Mouse (Mus musculus): ENCODE results near the gene Klf13.
A peak's percentile ranks its signal among the peaks of the same experiment; 100 is the strongest.

Klf13 gene

GRCm38 (mm10) chr7:63938914-63939396 lies at the start of gene Klf13:
Klf13 (minus strand) TSS chr7:63938915.
- DNase-seq: peak; percentile 98 to 99

- no peak for DNase-seq
Observed at GRCm38 (mm10) chr7:63988391-63988790, 49.7 kb upstream of the Klf13 start.

- DNase-seq: peak; percentile 78 to 84
Observed at GRCm38 (mm10) chr7:63986407-63987182, 47.9 kb upstream of the Klf13 start.

- DNase-seq: no peak
Observed at GRCm38 (mm10) chr7:63985696-63986406, 47.1 kb upstream of the Klf13 start.

GRCm38 (mm10) chr7:63985266-63985665 lies 46.6 kb upstream of the Klf13 start:
- DNase-seq: no peak

- no peak for DNase-seq
Observed at GRCm38 (mm10) chr7:63984329-63984728, 45.6 kb upstream of the Klf13 start.

- no peak for DNase-seq
Observed at GRCm38 (mm10) chr7:63977631-63978030, 38.9 kb upstream of the Klf13 start.

- no peak for DNase-seq
Observed at GRCm38 (mm10) chr7:63970986-63971385, 32.3 kb upstream of the Klf13 start.

GRCm38 (mm10) chr7:63969941-63970340 lies 31.2 kb upstream of the Klf13 start:
- no peak for DNase-seq

- DNase-seq: no peak
Observed at GRCm38 (mm10) chr7:63965635-63966418, 27.1 kb upstream of the Klf13 start.

GRCm38 (mm10) chr7:63965135-63965534 lies 26.4 kb upstream of the Klf13 start:
- peak in 1 of 2 experiments; percentile 16 for DNase-seq

- DNase-seq: no peak
Observed at GRCm38 (mm10) chr7:63964121-63964520, 25.4 kb upstream of the Klf13 start.

GRCm38 (mm10) chr7:63963632-63964031 lies 24.9 kb upstream of the Klf13 start:
- no peak for DNase-seq

- DNase-seq: no peak
Observed at GRCm38 (mm10) chr7:63957872-63958640, 19.3 kb upstream of the Klf13 start.

- DNase-seq: no peak
Observed at GRCm38 (mm10) chr7:63956981-63957713, 18.4 kb upstream of the Klf13 start.

GRCm38 (mm10) chr7:63956138-63956823 lies 17.6 kb upstream of the Klf13 start:
- DNase-seq: no peak

GRCm38 (mm10) chr7:63955440-63955839 lies 16.7 kb upstream of the Klf13 start:
- no peak for DNase-seq

- no peak for DNase-seq
Observed at GRCm38 (mm10) chr7:63952077-63952898, 13.6 kb upstream of the Klf13 start.

GRCm38 (mm10) chr7:63950931-63951607 lies 12.4 kb upstream of the Klf13 start:
- DNase-seq: no peak

Data from kidney, postnatal 36 days (tissue).